Mouse (Mus musculus): ENCODE measurements around the gene Olfr1278.
"Not testable (repeated sequence)": the region's sequence is repeated elsewhere in the genome, so short reads cannot be mapped to it uniquely, and the experiment has no call there.

Gene Olfr1278

DNA sequence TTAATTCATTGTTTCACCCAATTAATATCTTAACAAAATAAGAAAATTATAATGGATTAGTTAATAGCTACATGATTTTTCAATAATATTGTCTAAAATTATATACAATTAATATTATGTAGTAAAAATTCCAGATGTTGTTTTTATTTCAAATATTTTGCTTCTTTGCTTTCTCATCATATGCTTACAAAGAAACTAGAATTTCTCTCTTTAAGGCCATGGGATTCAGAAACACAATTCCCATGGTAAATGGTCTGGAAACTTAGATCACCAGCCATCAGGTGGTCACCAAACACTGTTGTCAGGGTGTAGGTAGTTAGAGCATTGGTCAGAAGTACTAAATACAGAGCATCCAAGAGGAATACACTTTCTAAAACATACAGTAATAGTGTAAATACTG is at the start of gene Olfr1278:
Gene Olfr1278, plus strand, starts transcription at position 301 of the 400 bp plus-strand sequence.
- no peak for DNase-seq (ENCODE audit: low read depth, low spot score)

DNA sequence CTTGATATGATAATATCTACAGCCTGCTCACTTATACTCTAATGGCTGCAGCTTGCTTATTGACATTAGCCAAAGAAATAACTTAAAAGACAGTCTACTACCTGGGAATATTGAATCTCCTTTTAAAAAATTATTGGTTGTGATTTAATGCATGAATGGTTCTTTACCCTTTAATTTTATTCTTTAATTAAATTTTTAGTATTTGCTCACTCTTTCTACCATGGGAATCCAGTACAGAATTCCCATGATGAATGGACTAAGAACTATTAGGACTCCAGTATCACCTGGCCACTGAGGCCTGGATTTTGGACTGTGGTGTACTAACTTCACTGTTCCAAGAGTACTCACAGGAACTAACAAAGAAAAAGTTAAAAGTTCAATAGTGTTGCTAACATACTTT is 35.7 kb upstream of the Olfr1278 start, which contains the start of gene Olfr1276:
Gene Olfr1276, plus strand, starts transcription at position 301 of the 400 bp plus-strand sequence.
- DNase-seq (ENCODE audit: low read depth, low spot score): no peak

- DNase-seq (ENCODE audit: low read depth, low spot score): no peak
These were observed 15.9 kb upstream of the Olfr1278 start, which contains the start of gene Olfr1277 for GRCm38 (mm10) chr2:111274006-111274405. TSS of gene Olfr1277 (minus strand) at chr2:111274106.

DNA sequence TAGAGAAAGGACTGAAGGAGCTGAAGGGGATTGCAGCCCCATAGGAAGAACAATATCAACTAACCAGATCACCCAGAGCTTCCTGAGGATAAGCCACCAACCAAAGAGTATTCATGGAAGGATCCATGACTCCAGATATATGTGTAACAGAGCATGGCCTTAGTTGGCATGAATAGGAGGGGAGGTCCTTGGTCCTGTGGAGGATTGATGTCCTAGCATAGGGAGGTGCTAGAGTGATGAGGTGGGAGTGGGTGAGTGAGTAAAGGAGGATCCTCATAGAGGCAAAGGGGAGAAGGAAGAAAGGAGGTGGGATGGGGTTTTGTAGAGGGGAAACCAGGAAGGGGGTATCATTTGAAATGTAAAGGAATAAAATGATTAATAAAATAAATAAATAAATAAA is 8.6 kb downstream of the Olfr1278 start:
- DNase-seq (ENCODE audit: low read depth, low spot score): no peak

- no peak for DNase-seq (ENCODE audit: low read depth, low spot score)
These were observed 10.4 kb downstream of the Olfr1278 start, which contains the start of gene Olfr1279 for GRCm38 (mm10) chr2:111300374-111300773. TSS of gene Olfr1279 (plus strand) at chr2:111300635.

GRCm38 (mm10) chr2:111313717-111314116 is 23.8 kb downstream of the Olfr1278 start, which contains the start of gene Olfr1280:
TSS of gene Olfr1280 (plus strand) at chr2:111314017.
- no peak for DNase-seq (ENCODE audit: low read depth, low spot score)

GRCm38 (mm10) chr2:111326220-111326619 is 36.3 kb downstream of the Olfr1278 start, which contains the start of gene Olfr1281:
TSS of gene Olfr1281 (plus strand) at chr2:111326520.
- DNase-seq (ENCODE audit: low read depth, low spot score): no peak

DNA sequence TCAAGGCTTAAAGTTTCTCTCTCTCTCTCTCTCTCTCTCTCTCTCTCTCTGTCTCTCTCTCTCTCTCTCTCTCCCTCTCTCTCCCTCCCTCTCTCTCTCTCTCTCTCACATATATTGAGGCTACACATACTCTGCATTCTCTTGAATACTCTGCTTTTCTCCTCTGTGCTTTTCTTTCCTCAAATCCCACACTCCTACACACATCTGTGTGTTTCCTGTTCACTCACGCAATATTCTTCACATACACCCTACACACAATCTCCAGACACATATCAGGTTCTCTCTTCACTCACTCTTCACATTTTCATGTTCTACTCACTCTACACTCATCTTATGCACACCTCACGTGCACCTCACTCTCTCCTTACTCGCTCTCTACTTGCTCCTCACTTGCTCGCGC is 43.8 kb downstream of the Olfr1278 start:
- DNase-seq (ENCODE audit: low read depth, low spot score): not testable (repeated sequence)

DNA sequence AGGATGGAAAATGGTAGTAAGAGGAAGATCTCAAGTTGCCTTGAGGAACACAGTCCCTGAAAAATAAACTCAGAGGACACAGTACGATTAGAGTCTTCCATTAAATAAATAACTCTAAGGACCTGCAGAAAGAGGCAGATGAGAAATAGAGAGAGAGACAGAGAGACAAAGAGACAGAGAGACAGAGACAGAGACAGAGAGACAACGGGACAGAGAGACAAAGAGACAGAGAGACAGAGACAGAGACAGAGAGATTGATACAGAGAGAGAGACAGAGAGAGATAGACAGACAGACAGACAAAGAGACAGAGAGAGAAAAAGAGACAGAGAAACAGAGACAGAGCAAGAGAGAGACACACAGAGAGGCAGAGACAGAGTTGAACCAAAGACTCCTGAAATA is 46.0 kb downstream of the Olfr1278 start, which contains the start of gene Olfr1282:
Gene Olfr1282, minus strand, starts transcription at position 101 of the 400 bp plus-strand sequence.
- no peak for DNase-seq (ENCODE audit: low read depth, low spot score)
